Mouse (Mus musculus): ENCODE data around the gene Midn.

- no peak for TF ChIP-seq CTCF (IDR thresholded peaks at IDR 0.05; ENCODE audit: borderline replicate concordance, insufficient read depth, low read length)
- TF ChIP-seq POLR2A (IDR thresholded peaks at IDR 0.05; ENCODE audit: low read depth, low read length): no peak
Observed at GRCm38 (mm10) chr10:80171252-80171651, 23.2 kb downstream of the Midn start.
